Mouse (Mus musculus) left cerebral cortex, adult 18-20 months (tissue): Measurements from ENCODE around the gene Rbks. TPM values are rescaled to one million over a fixed set of nuclear protein-coding genes. Genes with fewer than 3 reads are reported as not detected.
"Not testable (repeated sequence)": the region's sequence is repeated elsewhere in the genome, so short reads cannot be mapped to it uniquely, and the experiment has no call there.

Experiments
- DNase-seq, 2 experiments: peaks; one replicate each; pipeline ENCODE4 v3.0.0; 2021 to 2022; ENCODE audit warnings: low spot score in 2 of 2, mixed read lengths in 1 of 2
- microRNA-seq, 2 experiments: library from miRNA; unstranded; fragments of <30 nt; microRNA quantifications; one replicate each; pipeline ENCODE4 v1.2.0; 2021
- total RNA-seq, 2 experiments: library from RNA; stranded (reverse); gene quantifications; 2 replicates each; pipeline ENCODE4 v1.2.3; 2021

The Rbks gene
- total RNA-seq, 2 experiments from 2014 or later = 3.3 to 4.5 TPM

DNA sequence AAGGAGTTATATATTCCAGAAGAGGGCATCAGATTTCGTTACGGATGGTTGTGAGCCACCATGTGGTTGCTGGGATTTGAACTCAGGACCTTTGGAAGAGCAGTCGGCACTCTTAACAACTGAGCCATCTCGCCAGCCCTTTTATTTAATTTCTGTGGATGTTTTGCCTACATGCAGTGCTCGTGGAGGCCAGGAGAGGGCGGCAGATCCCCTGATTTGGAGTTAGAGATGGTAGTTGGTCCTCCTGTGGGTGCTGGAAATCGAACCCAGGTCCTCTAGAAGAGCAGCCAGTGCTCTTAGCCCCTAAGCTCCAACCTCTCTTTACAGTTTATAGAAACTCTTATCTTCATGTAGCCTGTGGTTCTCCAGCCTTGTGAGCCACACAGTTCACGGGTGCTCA is 108.8 kb downstream of the Rbks start:
- DNase-seq = not testable (repeated sequence)

DNA sequence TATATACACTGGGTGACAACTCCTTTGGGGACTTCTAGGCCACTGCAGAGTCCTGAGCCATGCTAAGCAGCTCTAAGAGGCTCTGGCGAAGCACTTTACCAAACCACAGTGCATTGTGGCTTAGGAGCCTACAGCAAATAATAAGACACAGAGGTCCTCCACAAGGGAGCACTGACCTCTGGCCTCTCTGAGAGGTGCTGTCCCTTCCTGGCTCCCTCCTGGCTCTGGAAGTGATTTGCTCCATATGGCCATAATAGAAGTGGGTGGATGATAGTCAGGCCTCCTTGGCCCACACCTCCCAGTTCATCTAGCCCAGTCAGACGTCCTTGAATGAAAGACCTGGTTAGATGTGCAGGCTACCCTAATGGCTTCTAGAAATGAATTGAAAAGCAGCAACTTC is 109.4 kb downstream of the Rbks start:
- DNase-seq = no peak

DNA sequence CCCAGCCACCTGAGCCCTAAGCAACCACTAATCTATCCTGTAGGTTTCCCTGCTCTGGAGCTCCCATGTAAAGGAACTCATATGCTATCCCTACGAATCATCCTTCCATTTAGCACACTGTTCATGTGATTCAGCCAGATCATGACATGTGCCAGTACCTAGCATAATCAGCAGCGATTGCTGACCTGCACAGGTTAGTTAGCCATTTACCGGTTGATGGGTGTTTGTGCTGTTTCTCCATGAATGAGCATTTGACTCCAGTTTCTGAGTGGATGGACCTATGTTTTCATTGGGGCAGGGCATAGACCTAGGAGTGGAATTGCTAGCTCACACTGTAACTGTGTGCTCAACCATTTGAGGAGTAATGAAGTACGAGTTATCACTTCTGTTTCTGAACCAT is 111.9 kb downstream of the Rbks start:
- DNase-seq = no peak

DNA sequence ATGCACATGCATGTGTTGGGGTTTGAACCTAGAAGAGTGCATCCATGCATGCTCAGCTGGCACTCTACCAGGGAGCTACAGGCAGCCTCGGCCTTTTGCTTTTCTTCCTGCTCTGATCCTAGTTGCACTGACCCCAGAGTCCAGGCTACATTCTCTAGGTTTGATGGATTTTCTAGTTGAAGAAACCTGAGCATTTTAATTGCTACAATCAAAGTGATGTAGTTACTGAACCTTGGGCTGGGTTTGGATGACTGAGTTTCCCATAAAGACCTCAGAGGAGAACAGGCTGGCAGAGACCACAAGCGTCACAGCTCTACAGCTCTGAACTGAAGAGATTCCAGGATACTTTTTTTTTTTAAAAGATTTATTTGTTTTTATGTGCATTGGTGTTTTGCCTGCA is 114.2 kb downstream of the Rbks start:
- DNase-seq = no peak

DNA sequence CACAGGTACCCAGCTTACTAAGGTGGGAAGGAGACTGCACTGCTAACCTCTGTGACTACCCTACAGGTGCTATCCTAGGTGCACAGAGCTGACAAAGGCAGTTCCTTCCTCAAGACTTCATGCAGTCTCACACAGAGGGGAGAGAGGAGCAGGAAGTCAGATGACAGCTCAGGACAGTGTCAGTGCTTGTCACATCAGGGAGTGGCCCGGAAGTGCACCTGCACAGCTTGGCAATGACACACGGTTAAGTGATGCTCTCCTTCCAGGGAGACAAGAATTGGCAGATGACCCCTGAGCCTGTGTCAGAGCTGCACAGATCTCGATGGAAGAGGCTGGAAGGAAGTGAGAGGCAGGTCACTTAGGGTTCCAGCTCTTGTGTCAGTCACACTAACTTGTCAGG is 115.5 kb downstream of the Rbks start:
- no peak for DNase-seq

DNA sequence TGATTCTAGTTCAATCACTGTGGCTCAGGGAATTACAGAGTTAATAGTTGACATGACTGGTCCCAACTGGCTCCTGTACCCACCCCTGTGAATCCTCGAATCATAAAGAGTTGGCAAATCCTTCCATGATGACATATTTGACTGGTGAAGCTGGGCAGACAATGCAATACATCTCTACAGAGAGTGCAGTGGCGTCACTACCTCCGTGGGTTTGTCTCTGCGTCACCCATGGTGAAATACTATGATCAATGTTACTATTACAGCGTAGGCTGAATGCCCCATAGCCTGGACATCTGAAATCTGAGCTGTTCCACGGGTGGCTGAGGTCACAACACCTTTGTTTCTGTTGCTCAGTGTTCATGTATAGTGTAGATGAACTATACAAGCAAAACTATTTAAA is 116.2 kb downstream of the Rbks start:
- no peak for DNase-seq

DNA sequence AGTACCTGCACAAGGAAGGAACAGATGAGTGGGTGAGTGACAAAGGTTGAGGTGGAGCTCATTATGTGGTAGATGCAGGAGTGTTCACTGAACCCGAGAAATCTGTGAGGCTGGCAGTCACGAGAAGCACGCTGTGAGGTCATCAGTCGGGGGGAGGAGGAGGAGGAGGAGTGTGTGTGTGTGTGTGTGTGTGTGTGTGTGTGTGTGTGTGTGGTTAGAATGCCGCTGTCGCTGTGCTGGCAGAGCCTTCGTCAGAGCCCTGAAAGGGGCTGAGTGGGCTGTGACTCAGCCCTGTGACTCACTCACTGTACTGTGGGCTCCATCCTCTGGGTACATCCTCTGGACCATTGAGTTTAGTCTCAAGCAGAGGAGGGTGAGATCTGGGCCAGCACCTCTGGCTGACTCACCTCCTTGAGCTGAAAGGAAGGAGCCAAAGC is 120.9 kb downstream of the Rbks start:
- peak; percentile 73 to 77 for DNase-seq

Small RNA genes lying within 50 kb of the gene (microRNA-seq; reads per million reads assigned to microRNA genes)
- gene Mir3473e = 0 reads per million in 2 experiments

Other genes with a start within 250 kb of the Rbks start
- 10 to 100 TPM; 48.0 to 49.0 TPM for gene Zfp512, start 245.2 kb downstream of the Rbks start, total RNA-seq
- gene 4930548H24Rik, start 211.9 kb downstream of the Rbks start, total RNA-seq = under 1 TPM in 1 of 2 experiments, not detected in 1; 0.16 TPM
- gene Gpn1, start 202.9 kb downstream of the Rbks start, total RNA-seq = 10 to 100 TPM; 30.1 to 35.5 TPM
- gene Slc4a1ap, start 170.6 kb downstream of the Rbks start, total RNA-seq = 10 to 100 TPM; 49.6 to 49.7 TPM
- gene Supt7l, start 169.8 kb downstream of the Rbks start, total RNA-seq = 10 to 100 TPM; 16.8 to 17.8 TPM
- gene Mrpl33, start 100.7 kb downstream of the Rbks start, total RNA-seq = 10 to 100 TPM; 84.2 to 88.7 TPM
- 10 to 100 TPM; 44.7 to 46.5 TPM for gene Babam2, start 57 bp upstream of the Rbks start, total RNA-seq